Mouse (Mus musculus) adrenal gland, postnatal 10 days (tissue): ENCODE results near the gene Snapin. TPM values are rescaled to one million over a fixed set of nuclear protein-coding genes. Genes with fewer than 3 reads are reported as not detected.

Experiments used
- DNase-seq: peaks from one replicate; pipeline ENCODE4 v3.0.0; 2021; ENCODE audit warnings: mixed read lengths
- total RNA-seq, 2 experiments: library from RNA; stranded (reverse); gene quantifications; 2 replicates each; pipeline ENCODE4 v1.2.3; 2021

Snapin gene
- total RNA-seq, 2 experiments from 2014 or later, result 46.6 to 59.3 TPM

- no peak for DNase-seq
Measured at GRCm38 (mm10) chr3:90459727-90460126, 31.1 kb downstream of the Snapin start.

- no peak for DNase-seq
Measured at GRCm38 (mm10) chr3:90454931-90455330, 35.9 kb downstream of the Snapin start.

- DNase-seq, result no peak
Measured at GRCm38 (mm10) chr3:90451396-90452095, 39.3 kb downstream of the Snapin start.

- no peak for DNase-seq
Measured at GRCm38 (mm10) chr3:90450874-90451273, 40.0 kb downstream of the Snapin start.

- DNase-seq, result no peak
Measured at GRCm38 (mm10) chr3:90448626-90449025, 42.2 kb downstream of the Snapin start.

- no peak for DNase-seq
Measured at GRCm38 (mm10) chr3:90447123-90447494, 43.7 kb downstream of the Snapin start.

GRCm38 (mm10) chr3:90446389-90447122 is 44.3 kb downstream of the Snapin start:
- DNase-seq, result peak; percentile 90

GRCm38 (mm10) chr3:90445417-90446200 is 45.2 kb downstream of the Snapin start:
- no peak for DNase-seq

- no peak for DNase-seq
Measured at GRCm38 (mm10) chr3:90443977-90444376, 46.9 kb downstream of the Snapin start.

- no peak for DNase-seq
Measured at GRCm38 (mm10) chr3:90440756-90441155, 50.1 kb downstream of the Snapin start.

Other genes with a start within 250 kb of the Snapin start
- under 1 TPM; 0.36 to 0.55 TPM for gene Creb3l4, start 247.5 kb downstream of the Snapin start, total RNA-seq
- 100 to 1,000 TPM; 114 to 118 TPM for gene Slc39a1, start 242.9 kb downstream of the Snapin start, total RNA-seq
- gene Crtc2, start 236.9 kb downstream of the Snapin start, total RNA-seq, result 10 to 100 TPM; 36.1 to 47.7 TPM
- gene Dennd4b, start 225.8 kb downstream of the Snapin start, total RNA-seq, result 10 to 100 TPM in 1 of 2 experiments, 1 to 10 TPM in 1; 8.5 to 17.0 TPM
- 10 to 100 TPM; 55.5 to 65.9 TPM for gene Gatad2b, start 197.9 kb downstream of the Snapin start, total RNA-seq
- 10 to 100 TPM; 55.2 to 65.9 TPM for gene Slc27a3, start 101.1 kb downstream of the Snapin start, total RNA-seq
- gene Ints3, start 57.4 kb downstream of the Snapin start, total RNA-seq, result 10 to 100 TPM; 46.8 to 51.6 TPM
- gene Npr1, start 25.2 kb downstream of the Snapin start, total RNA-seq, result 100 to 1,000 TPM in 1 of 2 experiments, 10 to 100 TPM in 1; 88.3 to 101 TPM
- 10 to 100 TPM; 59.1 to 63.2 TPM for gene Ilf2, start 14.9 kb downstream of the Snapin start, total RNA-seq
- gene Chtop, start 18.5 kb upstream of the Snapin start, total RNA-seq, result 100 to 1,000 TPM; 101 to 108 TPM
- gene S100a1, start 23.4 kb upstream of the Snapin start, total RNA-seq, result 100 to 1,000 TPM; 263 to 269 TPM
- gene S100a13, start 23.4 kb upstream of the Snapin start, total RNA-seq, result 10 to 100 TPM; 59.6 to 60.9 TPM
- gene S100a14, start 35.8 kb upstream of the Snapin start, total RNA-seq, result under 1 TPM; 0.24 to 0.70 TPM
- 10 to 100 TPM; 73.5 to 91.6 TPM for gene S100a16, start 46.2 kb upstream of the Snapin start, total RNA-seq
- gene S100a3, start 69.5 kb upstream of the Snapin start, total RNA-seq, result not detected
- gene S100a2, start 99.2 kb upstream of the Snapin start, total RNA-seq, result not detected
- gene Gm42674, start 110.9 kb upstream of the Snapin start, total RNA-seq, result not detected
- 10 to 100 TPM; 16.9 to 18.5 TPM for gene S100a4, start 112.7 kb upstream of the Snapin start, total RNA-seq
- gene S100a5, start 117.5 kb upstream of the Snapin start, total RNA-seq, result not detected
- gene S100a6, start 121.8 kb upstream of the Snapin start, total RNA-seq, result 10 to 100 TPM; 72.2 to 82.8 TPM
- gene S100a7a, start 163.0 kb upstream of the Snapin start, total RNA-seq, result under 1 TPM in 1 of 2 experiments, not detected in 1; 0.33 TPM
- gene S100a8, start 177.9 kb upstream of the Snapin start, total RNA-seq, result 10 to 100 TPM; 61.2 to 94.6 TPM
- gene S100a9, start 204.7 kb upstream of the Snapin start, total RNA-seq, result 100 to 1,000 TPM in 1 of 2 experiments, 10 to 100 TPM in 1; 76.0 to 125 TPM
- gene Pglyrp4, start 235.9 kb upstream of the Snapin start, total RNA-seq, result not detected